Mouse (Mus musculus): ENCODE measurements around the gene Il17re.

Gene Il17re

DNA sequence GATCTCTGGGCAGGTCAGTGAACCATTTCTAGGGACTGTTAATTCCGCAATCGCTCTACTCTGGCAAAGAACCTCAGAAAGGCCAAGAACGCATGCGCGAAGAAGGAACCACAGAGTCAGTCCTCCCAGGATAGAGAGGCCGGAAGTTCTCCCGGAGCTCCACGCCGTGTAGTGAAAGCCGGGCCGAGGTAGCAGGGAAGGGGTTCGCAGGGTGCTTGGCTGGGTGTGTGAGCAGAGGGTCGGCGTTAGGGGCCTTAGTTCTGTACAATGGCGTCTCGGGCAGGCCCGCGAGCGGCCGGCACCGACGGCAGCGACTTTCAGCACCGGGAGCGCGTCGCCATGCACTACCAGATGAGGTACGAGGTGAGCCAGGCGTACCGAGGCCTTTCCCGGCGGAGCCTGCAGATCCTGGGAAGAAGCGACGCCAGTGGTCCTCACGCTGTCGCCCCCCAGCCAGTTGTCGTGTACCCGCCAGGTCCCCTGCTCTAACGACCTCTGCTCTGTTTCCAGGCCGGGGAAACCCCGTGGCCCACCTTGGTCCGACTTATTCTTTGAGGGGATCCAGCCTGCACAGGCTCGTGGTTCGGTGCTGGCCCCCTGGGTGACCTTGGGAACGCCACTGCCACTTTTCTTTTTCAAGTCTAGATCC is 15.7 kb upstream of the Il17re start, which contains the start of gene Jagn1:
TSS of gene Jagn1 (plus strand) at position 128 of the 649 bp plus-strand sequence.
- peak; percentile 90 for DNase-seq (ENCODE audit: extremely low spot score, low read depth, low spot score)

DNA sequence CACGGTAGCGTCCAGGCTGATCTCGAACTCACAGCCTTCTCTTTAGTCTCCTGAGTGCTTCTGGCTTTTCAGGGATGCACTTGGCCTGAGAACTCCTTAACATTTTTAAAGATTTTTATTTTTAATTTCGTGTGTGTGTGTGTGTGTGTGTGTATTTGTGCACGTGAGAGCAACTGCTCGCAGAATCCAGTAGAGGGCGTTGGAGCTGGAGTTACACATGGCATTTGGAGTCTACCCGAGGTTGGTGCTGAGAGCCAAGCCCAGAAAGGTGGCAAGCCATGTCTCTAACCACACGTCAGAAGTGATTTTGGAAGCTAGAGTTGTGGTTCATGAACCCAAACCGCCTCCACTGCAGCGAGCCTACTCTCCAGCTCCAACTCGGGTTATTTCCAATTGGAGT is 15.2 kb upstream of the Il17re start:
- no peak for DNase-seq (ENCODE audit: extremely low spot score, low read depth, low spot score)

DNA sequence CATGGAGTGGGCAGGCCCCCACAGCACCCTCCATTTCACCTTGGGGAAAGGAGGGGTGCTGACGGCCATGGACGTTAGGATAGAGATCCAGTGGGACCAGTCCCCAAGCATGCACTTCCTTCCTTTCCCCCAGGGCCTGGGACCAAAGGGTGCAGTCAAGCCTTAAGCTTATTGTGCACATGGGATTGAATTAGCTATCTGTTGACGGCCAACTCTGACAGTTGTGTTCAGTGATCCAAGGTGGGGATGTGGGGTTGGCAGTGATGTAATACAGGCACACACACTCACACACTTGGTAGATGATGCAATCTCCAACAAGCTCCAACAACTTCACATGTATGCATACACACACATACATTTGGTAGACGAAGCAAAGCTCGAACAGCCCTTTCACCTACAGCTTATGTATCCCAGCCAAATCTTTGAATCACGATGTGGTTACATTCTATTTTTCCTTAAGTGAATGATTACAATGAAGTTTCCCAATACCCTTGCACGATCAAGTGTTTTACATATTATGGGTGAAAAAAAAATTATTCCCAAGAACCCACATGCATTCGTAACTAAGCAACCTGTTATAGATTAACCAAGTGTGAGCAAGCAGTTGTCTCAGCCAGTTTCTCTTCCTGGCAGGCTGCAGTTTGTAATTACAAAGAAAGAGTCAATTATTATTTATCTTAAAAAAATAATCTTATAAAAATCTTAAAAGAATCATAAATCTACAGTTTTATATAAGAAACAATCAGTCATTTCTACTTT is 13.9 kb upstream of the Il17re start:
- DNase-seq (ENCODE audit: extremely low spot score, low read depth, low spot score) = no peak

DNA sequence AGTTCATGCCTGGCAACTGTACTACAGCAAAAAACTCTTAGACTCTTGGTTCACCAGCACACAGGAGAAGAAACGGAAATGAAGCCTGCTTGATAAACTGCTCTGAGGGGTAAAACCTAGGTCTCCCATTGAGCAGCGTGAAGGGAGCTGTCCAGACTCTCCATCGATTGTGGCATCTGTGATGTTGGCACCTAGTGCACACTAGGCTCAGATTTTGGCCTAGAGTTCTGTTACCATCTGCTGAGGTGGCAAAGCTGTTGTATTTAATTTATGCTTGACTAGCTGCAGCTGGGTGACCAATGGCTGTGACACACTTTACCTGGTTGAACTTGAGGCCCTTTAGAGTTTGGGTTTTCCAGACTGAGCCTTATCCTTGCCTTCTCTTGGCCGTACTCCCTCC is 10.6 kb upstream of the Il17re start:
- no peak for DNase-seq (ENCODE audit: extremely low spot score, low read depth, low spot score)

DNA sequence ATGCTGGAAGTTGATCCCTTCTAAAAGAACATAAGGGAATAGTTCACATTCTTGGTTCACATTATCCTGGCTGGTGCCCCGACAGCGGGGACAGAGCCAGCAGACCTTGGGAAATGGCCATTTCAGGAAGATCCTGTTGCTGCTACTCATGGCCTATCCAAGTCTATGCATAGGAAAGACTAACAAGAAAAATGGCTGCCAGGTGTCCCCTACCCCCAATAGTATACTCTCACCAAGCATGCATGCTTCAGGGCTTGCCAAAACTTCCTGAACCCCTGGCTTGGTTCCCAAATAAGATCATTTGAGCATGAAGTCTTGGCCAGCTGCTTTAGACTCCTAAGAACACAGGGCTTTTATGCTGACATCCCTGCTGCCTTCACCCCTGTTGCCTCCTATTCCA is 6.4 kb upstream of the Il17re start:
- DNase-seq (ENCODE audit: extremely low spot score, low read depth, low spot score) = no peak

DNA sequence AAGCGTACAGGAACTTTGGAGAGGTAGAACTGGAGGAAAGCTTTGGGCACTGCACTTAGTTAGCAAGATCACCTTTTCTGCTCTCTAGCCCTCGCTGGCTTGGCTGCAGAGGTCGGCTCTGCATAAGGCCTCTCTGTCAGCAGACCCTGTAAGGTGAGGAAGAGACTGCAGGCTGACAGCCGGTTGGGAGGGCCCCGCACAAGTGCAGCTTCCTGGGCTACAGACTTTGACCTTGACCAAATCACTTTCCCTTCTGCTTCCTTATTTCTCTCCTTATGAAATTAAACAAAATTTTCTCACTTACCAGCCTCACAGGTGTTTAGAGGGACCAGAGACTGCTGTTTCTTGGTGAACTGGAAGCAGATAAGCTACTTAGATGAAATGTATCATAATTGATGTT is 3.3 kb upstream of the Il17re start:
- DNase-seq (ENCODE audit: extremely low spot score, low read depth, low spot score) = no peak

DNA sequence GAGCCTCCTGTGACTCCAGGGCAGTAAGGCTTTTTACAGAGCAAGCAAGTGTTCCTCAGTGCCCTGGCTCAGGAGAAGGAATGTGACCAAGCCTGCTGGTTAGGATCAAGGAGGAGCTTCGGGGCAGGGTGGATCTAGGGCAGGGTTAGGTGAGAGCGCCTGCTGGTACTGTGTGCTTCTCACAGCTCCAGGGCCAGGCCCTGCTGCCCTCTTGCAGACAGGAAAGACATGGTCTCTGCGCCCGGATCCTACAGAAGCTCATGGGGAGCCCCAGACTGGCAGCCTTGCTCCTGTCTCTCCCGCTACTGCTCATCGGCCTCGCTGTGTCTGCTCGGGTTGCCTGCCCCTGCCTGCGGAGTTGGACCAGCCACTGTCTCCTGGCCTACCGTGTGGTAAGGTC is 351 bp downstream of the Il17re start:
- DNase-seq (ENCODE audit: extremely low spot score, low read depth, low spot score) = no peak

DNA sequence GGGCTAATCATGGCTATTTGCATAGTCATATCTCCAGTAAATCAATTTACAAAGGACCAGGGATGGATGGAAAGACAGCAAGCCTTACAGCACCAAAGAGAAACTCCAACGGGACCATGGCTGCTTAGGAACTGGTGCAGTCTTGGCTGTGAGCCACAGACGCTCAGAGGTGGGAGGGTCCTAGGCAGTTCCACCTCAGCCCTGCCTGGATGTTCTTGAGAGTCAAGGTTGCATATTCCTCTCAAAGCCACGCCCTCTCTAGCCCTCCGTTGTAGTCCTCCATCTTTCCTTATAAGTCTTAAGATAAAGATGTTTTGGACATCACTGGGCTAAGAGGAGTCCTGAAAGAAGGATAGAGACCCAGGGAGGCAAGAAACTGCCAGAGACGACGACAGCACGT is 5.8 kb downstream of the Il17re start:
- no peak for DNase-seq (ENCODE audit: extremely low spot score, low read depth, low spot score)

DNA sequence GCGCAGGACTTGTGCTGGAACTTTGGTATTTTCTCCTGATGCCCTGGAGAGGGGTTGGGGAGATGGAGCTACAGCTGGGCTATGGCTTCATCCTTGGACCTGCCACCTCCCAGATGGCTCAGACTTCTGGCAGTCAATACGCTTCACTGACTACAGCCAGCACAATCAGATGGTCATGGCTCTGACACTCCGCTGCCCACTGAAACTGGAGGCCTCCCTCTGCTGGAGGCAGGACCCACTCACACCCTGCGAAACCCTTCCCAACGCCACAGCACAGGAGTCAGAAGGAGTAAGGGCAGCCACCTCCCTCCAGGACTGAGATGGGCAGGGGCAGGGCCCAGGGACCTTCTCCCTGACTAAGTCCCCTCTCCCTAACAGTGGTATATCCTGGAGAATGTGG is 7.3 kb downstream of the Il17re start:
- DNase-seq (ENCODE audit: extremely low spot score, low read depth, low spot score) = no peak

DNA sequence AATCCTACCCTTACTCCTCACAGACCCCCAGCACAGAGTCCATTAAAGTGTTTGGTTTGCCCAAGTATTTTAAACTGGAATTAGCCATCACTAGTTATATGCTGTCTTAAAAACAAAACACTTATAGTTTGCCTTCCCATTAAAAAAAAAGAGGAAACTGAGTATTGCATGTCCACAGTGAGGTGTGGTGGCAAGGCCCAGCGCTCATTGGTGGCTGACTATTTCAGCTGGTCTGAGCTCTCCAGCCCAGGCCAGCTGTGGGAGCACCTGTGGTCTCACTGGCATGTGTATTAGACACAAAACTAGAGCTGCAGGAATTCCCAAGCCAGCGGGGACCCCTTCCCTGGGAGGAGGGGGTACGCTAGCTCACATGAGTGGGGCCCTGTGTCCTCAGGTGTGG is 10.2 kb downstream of the Il17re start:
- no peak for DNase-seq (ENCODE audit: extremely low spot score, low read depth, low spot score)

DNA sequence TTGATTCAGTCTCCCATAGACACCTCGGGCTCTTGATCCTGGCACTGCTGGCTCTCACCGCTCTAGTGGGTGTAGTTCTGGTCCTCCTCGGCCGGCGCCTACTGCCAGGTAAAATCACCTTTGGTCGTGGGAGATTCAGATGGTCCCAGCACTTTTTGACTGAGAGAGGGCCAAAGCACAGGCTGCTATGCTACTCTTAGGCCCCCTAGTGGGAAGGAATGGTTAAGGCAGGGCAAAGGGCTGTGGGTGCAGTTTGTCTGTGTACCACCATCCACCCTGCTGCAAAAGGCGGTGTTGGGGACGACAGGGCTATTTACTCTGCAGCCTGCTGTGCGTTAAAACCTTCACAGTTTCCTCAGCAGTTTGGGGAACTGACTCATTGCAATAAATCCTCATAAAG is 10.7 kb downstream of the Il17re start:
- DNase-seq (ENCODE audit: extremely low spot score, low read depth, low spot score) = peak; percentile 24

DNA sequence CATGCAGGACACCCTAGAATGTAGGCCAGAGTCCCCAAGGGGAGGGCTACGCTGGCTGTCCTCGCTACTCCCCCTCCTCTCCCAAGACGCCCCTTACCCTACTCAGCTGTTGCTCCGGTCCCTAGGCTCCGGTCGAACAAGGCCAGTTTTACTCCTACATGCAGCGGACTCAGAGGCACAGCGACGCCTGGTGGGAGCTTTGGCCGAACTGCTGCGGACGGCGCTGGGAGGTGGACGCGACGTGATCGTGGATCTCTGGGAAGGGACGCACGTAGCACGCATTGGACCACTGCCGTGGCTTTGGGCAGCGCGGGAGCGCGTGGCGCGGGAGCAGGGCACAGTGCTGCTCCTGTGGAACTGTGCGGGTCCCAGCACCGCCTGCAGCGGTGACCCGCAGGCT is 11.1 kb downstream of the Il17re start:
- peak; percentile 28 for DNase-seq (ENCODE audit: extremely low spot score, low read depth, low spot score)

DNA sequence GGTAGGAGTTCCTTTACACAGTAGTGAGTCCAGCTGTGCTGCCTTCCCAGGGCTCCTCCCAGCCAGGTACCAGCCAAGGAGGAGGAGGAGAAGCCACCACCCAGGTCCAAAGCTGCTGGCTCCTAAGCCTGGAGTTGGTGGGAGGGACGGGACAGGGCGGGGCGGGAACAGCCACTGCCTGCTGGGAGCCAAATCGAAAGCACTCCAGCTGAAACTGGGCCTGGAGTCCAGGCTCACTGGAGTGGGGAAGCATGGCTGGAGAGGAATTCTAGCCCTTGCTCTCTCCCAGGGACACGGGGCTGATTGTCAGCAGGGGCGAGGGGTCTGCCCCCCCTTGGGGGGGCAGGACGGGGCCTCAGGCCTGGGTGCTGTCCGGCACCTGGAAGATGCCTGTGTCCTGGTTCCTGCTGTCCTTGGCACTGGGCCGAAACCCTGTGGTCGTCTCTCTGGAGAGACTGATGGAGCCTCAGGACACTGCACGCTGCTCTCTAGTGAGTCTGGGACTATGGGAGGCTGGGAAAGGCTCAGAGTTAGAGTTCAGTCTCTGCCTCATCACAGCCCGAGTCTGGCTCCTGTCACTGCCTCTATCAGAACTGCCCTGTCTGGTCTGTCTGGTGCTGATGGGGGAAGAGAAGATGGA is 13.1 kb downstream of the Il17re start, which contains the start of gene Il17rc:
TSS of gene Il17rc (plus strand) at position 131 of the 640 bp plus-strand sequence.
- no peak for DNase-seq (ENCODE audit: extremely low spot score, low read depth, low spot score)

DNA sequence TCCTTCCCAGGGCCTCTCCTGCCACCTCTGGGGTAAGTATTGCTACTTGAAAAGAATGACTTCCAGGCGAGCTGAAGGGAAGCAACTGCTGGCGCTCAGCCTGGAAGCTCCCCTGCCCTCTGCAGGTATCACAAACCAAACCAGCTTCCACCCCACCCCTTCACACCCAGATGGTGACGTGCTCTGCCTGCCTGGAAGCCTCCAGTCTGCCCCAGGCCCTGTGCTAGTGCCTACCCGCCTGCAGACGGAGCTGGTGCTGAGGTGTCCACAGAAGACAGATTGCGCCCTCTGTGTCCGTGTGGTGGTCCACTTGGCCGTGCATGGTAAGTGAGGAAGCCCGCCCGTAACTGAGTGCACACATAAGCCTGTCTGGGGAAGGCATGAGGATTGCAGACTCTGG is 13.8 kb downstream of the Il17re start:
- no peak for DNase-seq (ENCODE audit: extremely low spot score, low read depth, low spot score)

DNA sequence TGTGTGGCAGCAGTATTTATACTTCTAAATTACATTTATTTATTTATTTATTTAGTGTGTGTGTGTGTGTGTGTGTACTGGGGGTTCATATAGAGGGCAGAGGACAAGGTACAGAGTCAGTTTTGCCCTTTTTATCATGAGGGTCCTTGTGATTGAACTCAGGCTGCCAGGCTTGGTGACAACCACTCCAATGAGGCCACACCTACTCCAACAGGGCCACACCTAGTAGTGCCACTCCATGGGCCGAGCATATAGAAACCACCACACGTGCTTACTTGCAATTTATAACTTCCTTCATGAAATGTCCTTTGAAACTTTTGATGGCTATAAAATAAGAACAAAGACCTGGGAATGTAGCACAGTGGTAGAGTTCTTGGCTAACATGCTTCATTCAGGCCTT is 15.0 kb downstream of the Il17re start:
- DNase-seq (ENCODE audit: extremely low spot score, low read depth, low spot score) = no peak

DNA sequence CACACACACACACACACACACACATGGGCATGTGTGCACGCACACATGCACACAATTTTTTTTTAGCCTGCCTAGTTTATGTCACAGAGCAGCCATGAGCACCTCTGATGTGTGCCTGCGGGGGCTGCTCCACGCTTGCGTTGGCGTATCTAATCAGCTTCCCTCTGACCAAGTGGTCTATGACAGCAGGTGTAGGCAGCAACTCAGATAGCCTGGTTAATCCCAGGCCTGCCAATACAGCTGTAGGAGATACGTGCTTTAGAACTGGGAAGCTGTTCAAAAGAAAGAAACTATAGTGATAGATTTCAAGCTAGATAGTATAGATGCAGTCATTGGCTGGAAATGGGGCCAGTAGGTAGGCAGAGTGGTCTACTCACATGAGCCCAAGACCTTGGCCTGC is 15.4 kb downstream of the Il17re start:
- no peak for DNase-seq (ENCODE audit: extremely low spot score, low read depth, low spot score)

DNA sequence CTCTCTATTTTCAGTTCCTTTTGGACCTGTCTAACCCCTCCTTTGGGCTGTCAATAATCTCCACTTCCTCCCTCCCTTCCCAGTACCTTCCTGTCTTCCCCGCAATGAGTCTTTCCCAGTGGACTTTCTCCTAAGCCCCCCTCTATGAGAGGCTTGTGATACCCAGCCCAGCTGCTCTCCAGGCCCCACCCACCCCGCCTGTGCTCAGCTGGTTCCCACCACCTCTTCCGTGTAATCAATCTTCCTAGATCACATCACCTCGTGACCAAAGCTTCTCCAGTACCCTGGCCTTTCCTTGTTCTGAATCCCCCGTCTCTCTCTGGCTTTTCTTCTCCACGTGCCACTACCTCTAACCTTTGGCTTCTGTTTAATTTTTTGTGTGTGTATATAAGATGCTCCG is 19.1 kb downstream of the Il17re start:
- DNase-seq (ENCODE audit: extremely low spot score, low read depth, low spot score) = no peak

DNA sequence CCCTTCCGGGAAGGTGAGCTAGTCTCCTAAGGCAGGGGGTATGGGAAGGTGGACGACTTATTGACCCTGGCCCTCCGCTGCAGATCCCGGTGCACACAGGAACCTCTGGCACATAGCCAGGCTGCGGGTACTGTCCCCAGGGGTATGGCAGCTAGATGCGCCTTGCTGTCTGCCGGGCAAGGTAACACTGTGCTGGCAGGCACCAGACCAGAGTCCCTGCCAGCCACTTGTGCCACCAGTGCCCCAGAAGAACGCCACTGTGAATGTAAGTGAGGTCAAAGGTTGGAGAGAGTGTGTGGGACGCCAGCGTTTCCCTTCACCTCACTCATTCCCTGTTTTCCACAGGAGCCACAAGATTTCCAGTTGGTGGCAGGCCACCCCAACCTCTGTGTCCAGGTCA is 20.6 kb downstream of the Il17re start:
- no peak for DNase-seq (ENCODE audit: extremely low spot score, low read depth, low spot score)

DNA sequence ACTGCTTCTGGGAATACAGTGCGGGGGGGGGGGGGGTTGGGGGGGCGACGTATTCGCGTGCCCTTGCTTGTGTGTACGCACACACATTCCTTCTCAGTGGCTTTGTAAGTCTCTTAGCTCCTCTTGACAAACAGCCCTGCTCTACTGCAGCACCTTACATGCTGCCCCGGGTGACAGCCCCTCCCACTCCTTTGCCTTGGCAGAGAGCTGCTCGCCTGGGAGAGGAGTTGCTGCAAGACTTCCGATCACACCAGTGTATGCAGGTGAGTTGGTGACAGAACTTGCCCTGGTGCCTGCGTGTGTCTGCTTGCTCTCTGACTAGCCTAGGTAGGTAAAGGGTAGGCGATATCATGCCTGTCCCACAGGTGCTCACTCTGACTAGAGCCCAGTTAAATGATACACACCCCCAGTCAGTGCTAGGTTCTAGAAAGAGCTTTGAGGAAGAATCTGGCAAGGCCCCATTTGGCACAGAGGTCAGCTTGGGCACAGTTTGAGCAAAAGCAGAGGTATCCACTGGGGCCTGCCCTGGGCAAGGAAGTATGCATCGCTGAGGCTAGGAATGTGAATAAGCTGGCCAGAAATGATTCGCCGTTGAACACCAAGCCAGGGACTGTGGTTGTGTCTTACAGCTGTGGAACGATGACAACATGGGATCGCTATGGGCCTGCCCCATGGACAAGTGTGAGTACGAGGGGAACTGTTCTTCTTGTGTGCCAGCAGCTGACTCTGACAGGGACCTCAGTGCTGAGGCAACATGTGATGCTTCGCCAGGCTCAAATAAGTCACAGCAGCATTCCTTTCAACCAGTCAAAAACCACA is 22.5 kb downstream of the Il17re start:
- DNase-seq (ENCODE audit: extremely low spot score, low read depth, low spot score) = no peak

DNA sequence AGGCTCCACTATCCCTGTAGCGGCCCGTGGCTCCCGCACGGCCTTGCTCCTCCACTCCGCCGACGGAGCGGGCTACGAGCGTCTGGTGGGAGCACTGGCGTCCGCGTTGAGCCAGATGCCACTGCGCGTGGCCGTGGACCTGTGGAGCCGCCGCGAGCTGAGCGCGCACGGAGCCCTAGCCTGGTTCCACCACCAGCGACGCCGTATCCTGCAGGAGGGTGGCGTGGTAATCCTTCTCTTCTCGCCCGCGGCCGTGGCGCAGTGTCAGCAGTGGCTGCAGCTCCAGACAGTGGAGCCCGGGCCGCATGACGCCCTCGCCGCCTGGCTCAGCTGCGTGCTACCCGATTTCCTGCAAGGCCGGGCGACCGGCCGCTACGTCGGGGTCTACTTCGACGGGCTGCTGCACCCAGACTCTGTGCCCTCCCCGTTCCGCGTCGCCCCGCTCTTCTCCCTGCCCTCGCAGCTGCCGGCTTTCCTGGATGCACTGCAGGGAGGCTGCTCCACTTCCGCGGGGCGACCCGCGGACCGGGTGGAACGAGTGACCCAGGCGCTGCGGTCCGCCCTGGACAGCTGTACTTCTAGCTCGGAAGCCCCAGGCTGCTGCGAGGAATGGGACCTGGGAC is 24.3 kb downstream of the Il17re start:
- no peak for DNase-seq (ENCODE audit: extremely low spot score, low read depth, low spot score)

DNA sequence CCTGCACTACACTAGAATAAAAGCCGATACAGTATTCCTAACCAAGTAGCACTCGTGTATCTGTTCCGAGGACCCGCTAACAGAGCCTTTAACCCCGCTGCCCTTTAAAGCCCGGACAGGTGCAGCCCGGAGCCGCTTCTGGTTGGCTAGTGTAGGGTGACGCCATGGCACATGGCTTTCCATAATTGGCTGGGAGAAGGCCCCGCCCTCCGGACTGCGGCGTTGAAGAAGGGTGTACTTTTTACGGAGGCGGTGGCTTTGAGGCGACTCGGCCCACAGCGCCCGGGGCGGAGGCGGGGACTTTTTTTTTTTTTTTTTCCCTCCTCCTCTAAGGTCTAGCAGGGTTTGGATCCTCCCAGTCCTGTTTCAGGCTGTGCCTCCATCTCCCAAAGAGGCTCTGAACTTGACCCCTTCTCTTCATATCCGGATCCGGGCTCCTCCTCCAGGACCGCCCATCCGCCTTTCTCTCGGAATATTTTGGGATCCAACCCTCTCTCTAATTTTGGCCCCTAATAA is 24.9 kb downstream of the Il17re start, which contains the start of gene Creld1:
TSS of gene Creld1 (plus strand) at position 198 of the 516 bp plus-strand sequence.
- DNase-seq (ENCODE audit: extremely low spot score, low read depth, low spot score) = peak; percentile 68

Data from hindlimb bud, embryonic 11.5 days (tissue).